ENCODE assay signal across 15 mouse cellular contexts in the genomic region with DNA sequence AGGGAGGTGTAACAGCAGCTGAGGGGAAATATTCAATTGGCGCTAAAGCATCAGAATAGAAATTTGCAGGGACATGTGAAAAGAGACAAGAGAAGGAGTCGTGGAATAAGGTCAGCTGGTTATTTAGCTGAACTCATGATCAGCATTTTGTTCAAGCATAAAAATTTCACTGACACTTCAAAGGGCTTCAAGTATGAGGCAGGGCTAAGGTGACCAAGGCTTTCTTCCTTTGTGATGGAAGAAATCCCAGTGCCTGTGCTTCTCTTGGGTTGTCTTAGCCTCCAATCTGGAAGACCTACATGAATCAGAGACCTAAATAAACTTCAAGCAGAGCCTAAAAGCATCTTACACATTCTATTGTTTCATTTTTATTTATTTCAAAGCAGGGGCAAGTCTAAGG.
"Had no signal": no experiment of that assay in that cellular context is flagged by ENCODE, and none has a peak within 500 bp of the region (broad histone marks: within the 10 kb centered on the region; RNA-seq: fewer than 3 reads in every experiment).

No protein-coding gene starts in this region.

- H3K27ac ChIP-seq: neural tube, embryonic 15.5 days; stomach, embryonic 15.5 days; stomach, postnatal 0 days had no signal

- DNase-seq: retina, postnatal 1 day; right cerebral cortex, adult 18-20 months; right cerebral cortex, postnatal 14 days; right cerebral cortex, postnatal 25 days; right cerebral cortex, postnatal 4 days; spleen, adult 18-20 months; thymus, adult 18-20 months; thymus, adult 2 months; thymus, postnatal 14 days; thymus, postnatal 25 days; thymus, postnatal 36 days; thymus, postnatal 4 days had no signal

- H3K4me3 ChIP-seq: neural tube, embryonic 15.5 days; stomach, embryonic 15.5 days had no signal

- H3K27me3 ChIP-seq: neural tube, embryonic 15.5 days; stomach, embryonic 15.5 days had no signal

- H3K36me3 ChIP-seq: neural tube, embryonic 15.5 days; stomach, embryonic 15.5 days had no signal

- H3K9ac ChIP-seq: neural tube, embryonic 15.5 days; stomach, embryonic 15.5 days had no signal

- H3K4me1 ChIP-seq: neural tube, embryonic 15.5 days; stomach, embryonic 15.5 days had no signal

- H3K4me2 ChIP-seq: neural tube, embryonic 15.5 days; stomach, embryonic 15.5 days had no signal

- H3K9me3 ChIP-seq: neural tube, embryonic 15.5 days; stomach, embryonic 15.5 days had no signal
